Mouse (Mus musculus) liver, embryonic 16.5 days (tissue): ENCODE data around the gene Parp3. TPM values are rescaled to one million over a fixed set of nuclear protein-coding genes. Genes with fewer than 3 reads are reported as not detected.
A peak's percentile ranks its signal among the peaks of the same experiment; 100 is the strongest.

ENCODE experiments used
- ATAC-seq: fragments of 200-750 bp; cut with Nextera tagmentation; 2 replicates; pipeline ENCODE4 v1.8.0; 2017; ENCODE audit warnings: low read depth, mild to moderate bottlenecking, moderate number of reproducible peaks, moderate library complexity
- H3K27ac ChIP-seq: fragments of 300-500 bp; sonication (generic); 2 replicates; pipeline ENCODE4 v1.5.1; 2014; ENCODE audit warnings: mild to moderate bottlenecking, low read length
- H3K27me3 ChIP-seq: fragments of 300-500 bp; sonication (generic); 2 replicates; pipeline ENCODE4 v1.6.1; 2014; ENCODE audit warnings: low read depth, low read length, mixed read lengths; ENCODE audit not compliant: control insufficient read depth, insufficient read depth
- H3K36me3 ChIP-seq: fragments of 300-500 bp; sonication (generic); 2 replicates; pipeline ENCODE4 v1.6.1; 2014; ENCODE audit warnings: mild to moderate bottlenecking; ENCODE audit not compliant: control insufficient read depth, insufficient read depth
- H3K4me1 ChIP-seq: fragments of 300-500 bp; sonication (generic); 2 replicates; pipeline ENCODE4 v1.6.1; 2014; ENCODE audit warnings: low read depth, low read length, mixed read lengths; ENCODE audit not compliant: control insufficient read depth
- H3K4me2 ChIP-seq: fragments of 300-500 bp; sonication (generic); 2 replicates; pipeline ENCODE4 v1.6.1; 2014; ENCODE audit warnings: low read depth, low read length, mixed read lengths
- H3K4me3 ChIP-seq: fragments of 300-500 bp; sonication (generic); 2 replicates; pipeline ENCODE4 v1.5.1; 2014; ENCODE audit warnings: low read depth, mild to moderate bottlenecking, low read length
- H3K9ac ChIP-seq: fragments of 300-500 bp; sonication (generic); 2 replicates; pipeline ENCODE4 v1.6.1; 2014; ENCODE audit warnings: low read depth, low read length
- H3K9me3 ChIP-seq: fragments of 300-500 bp; sonication (generic); replicated peaks from 2 replicates; pipeline ENCODE4 v1.6.1; 2016; ENCODE audit warnings: low read length; ENCODE audit not compliant: control insufficient read depth
- WGBS: fragments of 180-500 bp; shearing (Covaris S2); extraction: QIAGEN DNeasy Blood & Tissue Kit; methylation state at CpG from one replicate; pipeline ENCODE4 v1.1.7; 2014; ENCODE audit not compliant: insufficient replicate concordance; 5-methylcytosine and 5-hydroxymethylcytosine counted together
- polyA plus RNA-seq: library from polyadenylated mRNA; unstranded; fragments of >200 nt; fragmentation: Nextera tagmentation; extraction: Ambion mirVana; gene quantifications from 2 replicates; pipeline ENCODE4 v1.2.1, GENCODE M21; 2015

The Parp3 gene
- polyA plus RNA-seq, 1 experiment from 2014 or later: 1.3 TPM

DNA sequence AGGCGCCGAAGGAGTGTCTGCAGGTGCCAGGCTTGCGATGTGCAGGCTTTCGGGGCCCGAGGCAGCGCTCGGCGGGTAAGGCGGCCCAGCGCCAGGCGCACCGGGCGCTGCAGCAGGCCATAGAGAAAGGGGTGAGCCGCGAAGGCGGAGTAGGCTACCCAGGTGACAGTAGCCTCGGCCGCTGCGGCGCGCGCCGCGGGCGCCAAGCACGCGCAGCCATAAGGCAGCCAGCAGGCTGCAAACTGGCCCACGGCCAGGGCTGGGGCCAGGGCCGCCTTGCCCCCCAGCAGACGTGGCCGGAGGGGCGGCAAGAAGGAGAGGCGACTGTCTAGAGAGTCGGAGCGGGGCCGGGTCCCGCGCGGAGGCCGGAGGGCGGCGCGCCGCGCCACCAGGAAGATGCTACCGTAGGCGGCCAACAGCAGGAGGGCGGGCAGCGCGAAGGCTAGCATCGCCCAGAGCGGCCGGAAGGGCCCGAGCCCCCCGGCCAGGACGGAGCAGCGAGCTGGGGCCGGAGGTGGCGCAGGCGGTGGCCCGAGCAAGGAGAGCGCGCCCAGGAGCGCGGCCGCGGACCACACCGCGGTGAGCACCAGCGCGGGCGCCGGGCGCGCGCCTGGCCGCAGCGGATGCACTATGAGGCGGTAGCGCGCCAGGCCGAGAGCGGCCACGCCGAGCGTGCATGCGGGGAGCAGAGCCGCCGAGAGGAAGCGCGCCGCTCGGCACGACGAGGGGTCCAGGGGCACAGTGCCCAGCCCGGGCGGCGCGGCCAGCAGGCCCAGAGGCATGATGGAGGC, 11.8 kb downstream of the Parp3 start:
- H3K4me3 ChIP-seq: peak overlapping the region; percentile 53
- 3% methylated on average over 96 of the region's 99 CpGs for whole genome bisulfite sequencing
- H3K36me3 ChIP-seq: no peaks in the 10 kb centered on the region
- H3K9ac ChIP-seq: no peak overlapping the region; the same call in 1 of the 2 replicates
- 0 out of 2 replicates have a peak, but pooled peaks have one; percentile 19 for ATAC-seq
- no peak overlapping the region for H3K27ac ChIP-seq
- no peaks in the 10 kb centered on the region for H3K9me3 ChIP-seq
- H3K27me3 ChIP-seq: peaks cover 31% of the 10 kb centered on the region
- H3K4me2 ChIP-seq: peak overlapping the region; percentile 71
- H3K4me1 ChIP-seq: no peaks in the 10 kb centered on the region; the same call in none of the 2 replicates

DNA sequence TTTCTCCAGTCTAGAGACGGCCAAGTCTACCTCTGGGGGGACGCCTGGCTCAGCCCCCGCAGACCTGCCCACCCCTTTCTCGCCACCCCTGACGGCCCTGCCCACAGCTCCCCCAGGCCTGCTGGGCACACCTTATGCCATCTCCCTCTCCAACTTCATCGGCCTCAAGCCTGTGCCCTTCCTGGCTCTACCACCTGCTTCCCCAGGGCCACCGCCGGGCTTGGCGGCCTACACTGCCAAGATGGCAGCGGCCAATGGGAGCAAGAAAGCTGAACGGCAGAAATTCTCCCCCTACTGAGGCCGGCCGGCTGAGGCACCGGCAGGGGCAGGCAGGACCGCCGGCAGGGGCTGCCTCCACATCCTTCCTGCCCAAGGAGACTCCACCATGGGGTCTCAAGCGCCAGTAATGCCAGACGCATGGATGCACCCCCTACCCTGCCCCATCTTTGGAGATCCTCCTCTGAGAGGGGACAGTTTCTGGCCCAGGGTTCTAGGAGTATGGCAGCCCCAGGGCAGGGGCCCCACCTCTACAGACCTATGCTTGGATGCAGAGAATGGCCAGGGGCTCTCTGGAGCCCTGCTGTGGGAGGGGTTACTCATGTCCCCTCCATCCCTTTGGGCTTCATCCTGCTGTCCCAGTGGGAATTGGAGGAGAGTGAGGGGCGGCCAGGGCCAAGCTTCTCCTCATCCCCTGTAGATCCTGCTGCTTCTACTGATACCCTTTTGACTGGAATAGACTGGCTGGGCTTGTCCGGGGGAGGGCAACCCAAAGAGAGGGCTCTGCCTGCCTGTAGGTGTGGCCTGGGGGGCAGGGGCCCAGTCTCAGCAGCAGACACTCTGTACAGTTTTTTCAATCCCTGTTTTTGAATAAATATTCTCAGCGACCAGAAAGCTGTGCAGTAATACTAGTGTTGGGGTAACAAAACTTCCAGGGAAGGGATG, 13.4 kb downstream of the Parp3 start:
- WGBS: 71% methylated on average over 21 of the region's 21 CpGs
- H3K9me3 ChIP-seq: no peaks in the 10 kb centered on the region
- H3K4me2 ChIP-seq: no peak overlapping the region
- H3K36me3 ChIP-seq: no peaks in the 10 kb centered on the region
- H3K9ac ChIP-seq: no peak overlapping the region
- peaks cover 31% of the 10 kb centered on the region for H3K27me3 ChIP-seq
- no peak overlapping the region for H3K27ac ChIP-seq
- H3K4me3 ChIP-seq: no peak overlapping the region
- H3K4me1 ChIP-seq: no peaks in the 10 kb centered on the region; the same call in none of the 2 replicates
- ATAC-seq: no peak

DNA sequence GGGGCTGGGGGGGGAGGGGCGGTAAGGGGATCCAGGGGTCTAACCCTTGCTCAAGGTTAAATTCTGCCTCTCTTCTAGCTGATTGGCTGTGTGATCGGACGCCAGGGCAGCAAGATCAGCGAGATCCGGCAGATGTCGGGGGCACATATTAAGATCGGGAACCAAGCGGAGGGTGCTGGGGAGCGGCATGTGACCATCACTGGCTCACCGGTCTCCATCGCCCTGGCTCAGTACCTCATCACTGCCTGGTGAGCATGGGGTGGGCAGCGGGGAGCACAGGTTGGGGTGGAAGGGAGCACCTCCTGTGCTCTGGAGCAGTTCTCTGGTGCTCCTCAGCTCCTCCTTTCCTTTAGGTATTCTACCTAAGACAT, 14.3 kb downstream of the Parp3 start:
- no peak overlapping the region for H3K9ac ChIP-seq
- no peaks in the 10 kb centered on the region for H3K36me3 ChIP-seq

DNA sequence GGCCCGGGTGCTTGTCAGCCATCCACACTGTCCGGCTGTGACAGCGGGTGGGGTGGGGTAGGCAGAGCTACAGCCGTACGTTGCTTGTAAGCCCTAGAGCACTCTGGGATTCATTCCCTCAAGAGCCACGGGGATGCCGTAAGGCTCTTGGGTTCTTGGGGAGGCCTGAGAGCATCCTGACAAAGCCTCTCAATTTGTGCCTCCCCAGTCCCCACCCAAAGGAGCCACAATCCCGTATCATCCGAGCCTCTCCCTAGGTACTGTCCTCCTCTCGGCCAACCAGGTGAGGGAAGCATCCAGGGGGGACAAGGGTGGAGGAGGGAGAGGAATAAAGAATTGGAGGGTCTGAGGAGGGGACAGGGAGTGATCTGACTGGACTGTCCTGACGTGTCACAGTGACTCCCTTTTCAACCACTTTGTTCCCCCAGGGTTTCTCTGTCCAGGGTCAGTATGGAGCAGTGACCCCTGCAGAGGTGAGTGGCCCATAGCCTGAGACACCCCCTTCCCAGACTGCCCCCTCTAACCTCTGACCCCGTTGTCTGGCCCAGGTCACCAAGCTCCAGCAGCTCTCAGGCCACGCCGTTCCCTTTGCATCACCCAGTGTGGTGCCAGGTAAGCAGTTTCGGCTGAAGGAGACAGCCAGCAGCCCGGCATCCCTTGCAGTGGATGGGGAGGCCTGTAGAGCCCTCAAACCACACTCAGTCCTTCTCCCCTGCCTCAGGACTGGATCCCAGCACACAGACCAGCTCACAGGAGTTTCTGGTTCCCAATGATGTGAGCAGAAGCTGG, 14.9 kb downstream of the Parp3 start:
- H3K36me3 ChIP-seq: no peaks in the 10 kb centered on the region
- no peak overlapping the region for H3K4me2 ChIP-seq
- H3K27me3 ChIP-seq: peaks cover 31% of the 10 kb centered on the region
- 73% methylated on average over 16 of the region's 16 CpGs for WGBS
- H3K4me3 ChIP-seq: no peak overlapping the region
- no peaks in the 10 kb centered on the region for H3K9me3 ChIP-seq
- ATAC-seq: no peak
- H3K9ac ChIP-seq: no peak overlapping the region
- H3K27ac ChIP-seq: no peak overlapping the region
- H3K4me1 ChIP-seq: no peaks in the 10 kb centered on the region; the same call in none of the 2 replicates

More for the DNA sequence above, 14.3 kb downstream of the Parp3 start:
- Histone ChIP-seq H3K4me1 (no peaks in the 10 kb centered on the region; the same call in none of the 2 replicates), H3K27me3 (peaks cover 31% of the 10 kb centered on the region), H3K4me3 (no peak overlapping the region), H3K9me3 (no peaks in the 10 kb centered on the region), H3K27ac (no peak overlapping the region), H3K4me2 (no peak overlapping the region)
- WGBS: 86% methylated on average over 12 of the region's 12 CpGs
- ATAC-seq: no peak

DNA sequence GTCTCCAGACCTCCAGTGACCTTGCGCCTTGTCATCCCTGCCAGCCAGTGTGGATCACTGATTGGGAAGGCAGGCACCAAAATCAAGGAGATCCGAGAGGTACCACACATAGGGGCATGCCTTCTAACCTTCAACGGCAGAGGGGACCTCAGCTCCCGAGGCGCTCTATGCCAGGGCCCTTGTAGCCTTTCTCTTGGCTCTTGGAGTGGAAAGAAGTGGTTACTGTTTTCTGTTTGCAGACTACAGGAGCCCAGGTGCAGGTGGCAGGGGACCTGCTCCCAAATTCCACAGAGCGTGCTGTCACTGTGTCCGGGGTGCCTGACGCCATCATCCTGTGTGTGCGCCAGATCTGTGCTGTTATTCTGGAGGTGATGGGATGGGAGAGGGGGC, 15.7 kb downstream of the Parp3 start:
- Histone ChIP-seq H3K4me1 (no peaks in the 10 kb centered on the region; the same call in none of the 2 replicates), H3K4me3 (no peak overlapping the region), H3K27me3 (peaks cover 28% of the 10 kb centered on the region), H3K9me3 (no peaks in the 10 kb centered on the region), H3K9ac (no peak overlapping the region), H3K4me2 (no peak overlapping the region), H3K27ac (no peak overlapping the region), H3K36me3 (no peaks in the 10 kb centered on the region)
- ATAC-seq: no peak
- 76% methylated on average over 9 of the region's 9 CpGs for WGBS

DNA sequence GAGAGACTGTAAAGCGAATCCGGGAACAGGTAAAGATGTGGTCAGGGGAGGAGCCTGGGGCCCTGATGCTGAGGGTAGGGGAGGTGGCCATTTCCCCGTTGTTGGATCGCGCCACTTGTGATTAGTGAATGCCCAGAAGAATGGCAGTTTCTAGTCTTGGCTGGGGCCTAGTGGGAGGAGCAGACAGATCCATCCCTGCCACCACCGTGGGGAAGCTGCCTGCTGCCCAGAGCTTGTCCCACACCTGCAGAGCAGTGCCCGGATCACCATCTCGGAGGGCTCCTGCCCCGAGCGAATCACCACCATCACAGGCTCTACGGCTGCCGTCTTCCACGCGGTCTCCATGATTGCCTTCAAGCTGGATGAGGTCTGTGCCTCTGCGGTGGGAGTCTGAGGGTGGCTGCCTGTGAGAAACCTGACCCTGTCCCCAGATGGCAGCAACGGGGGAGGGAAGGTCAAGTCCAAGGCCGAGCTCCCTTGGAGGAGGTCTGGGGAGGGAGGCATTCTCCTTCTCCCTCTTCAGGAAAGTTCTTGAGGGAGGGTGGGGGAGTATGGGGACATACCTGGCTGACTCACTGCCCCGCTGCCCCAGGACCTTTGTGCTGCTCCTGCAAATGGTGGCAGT, 16.2 kb downstream of the Parp3 start:
- WGBS: 73% methylated on average over 18 of the region's 18 CpGs
- Histone ChIP-seq H3K36me3 (no peaks in the 10 kb centered on the region), H3K27ac (no peak overlapping the region), H3K9me3 (no peaks in the 10 kb centered on the region), H3K4me2 (no peak overlapping the region), H3K9ac (no peak overlapping the region), H3K4me1 (no peaks in the 10 kb centered on the region; the same call in none of the 2 replicates), H3K27me3 (peaks cover 23% of the 10 kb centered on the region), H3K4me3 (no peak overlapping the region)
- no peak for ATAC-seq

DNA sequence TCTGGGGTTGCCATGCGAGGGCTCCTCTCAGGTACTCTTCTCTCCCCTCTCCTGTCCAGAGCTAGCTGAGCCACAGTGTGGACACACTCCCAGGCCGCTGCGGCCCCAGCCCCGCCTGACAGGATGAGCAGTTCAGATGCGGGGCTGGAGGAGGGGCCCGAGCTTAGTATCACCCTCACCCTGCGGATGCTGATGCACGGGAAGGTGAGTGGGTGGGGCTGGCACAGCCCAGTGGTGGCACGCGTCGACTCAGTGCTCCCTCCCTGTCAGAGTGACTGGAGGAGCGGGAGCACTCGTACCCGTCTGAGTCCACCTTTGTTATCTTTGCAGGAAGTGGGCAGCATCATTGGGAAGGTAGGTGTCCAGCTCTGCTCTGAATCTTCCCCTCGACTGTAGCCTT, 16.8 kb downstream of the Parp3 start:
- peaks cover 23% of the 10 kb centered on the region for H3K27me3 ChIP-seq
- no peak for ATAC-seq
- H3K27ac ChIP-seq: no peak overlapping the region
- no peak overlapping the region for H3K9ac ChIP-seq
- H3K4me3 ChIP-seq: no peak overlapping the region
- no peaks in the 10 kb centered on the region for H3K36me3 ChIP-seq
- peaks cover under 1% of the 10 kb centered on the region; the same call in 1 of the 2 replicates for H3K4me1 ChIP-seq
- WGBS: 68% methylated on average over 15 of the region's 15 CpGs
- no peak overlapping the region for H3K4me2 ChIP-seq
- H3K9me3 ChIP-seq: no peaks in the 10 kb centered on the region

DNA sequence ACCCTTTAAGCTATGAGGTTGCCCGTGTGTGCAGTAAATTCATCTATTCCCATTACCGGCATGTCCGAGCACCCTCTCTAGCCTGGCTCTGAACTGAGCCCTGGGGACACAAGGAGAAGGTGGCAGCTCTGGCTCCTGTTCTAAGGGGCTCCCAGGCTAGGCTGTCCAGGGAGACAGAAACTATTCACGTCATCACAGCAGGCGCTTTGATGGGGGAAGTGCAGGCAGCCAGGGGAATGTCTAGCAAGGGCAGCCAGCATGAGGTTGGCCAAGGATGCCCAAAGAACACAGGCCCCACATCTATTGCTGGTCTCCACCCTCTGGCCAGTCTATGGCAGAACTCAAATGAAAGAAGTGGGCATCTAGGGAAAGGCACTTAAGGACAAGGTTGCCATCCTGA, 18.8 kb downstream of the Parp3 start:
- no peak for ATAC-seq
- Histone ChIP-seq H3K4me1 (peaks cover 14% of the 10 kb centered on the region), H3K9me3 (no peaks in the 10 kb centered on the region), H3K4me3 (no peak overlapping the region), H3K36me3 (no peaks in the 10 kb centered on the region), H3K27me3 (peaks cover 25% of the 10 kb centered on the region), H3K4me2 (no peak overlapping the region), H3K27ac (no peak overlapping the region), H3K9ac (no peak overlapping the region)
- WGBS: 67% methylated on average over 5 of the region's 5 CpGs
